Mouse (Mus musculus): ENCODE data around the gene Fndc11.
"Not testable (repeated sequence)": the region's sequence is repeated elsewhere in the genome, so short reads cannot be mapped to it uniquely, and the experiment has no call there.

Gene Fndc11

GRCm38 (mm10) chr2:181219538-181220216 is at the start of gene Fndc11:
TSS of gene Fndc11 (plus strand) at chr2:181220013.
- peak; percentile 89 for DNase-seq

GRCm38 (mm10) chr2:181174646-181175045 is 45.2 kb upstream of the Fndc11 start:
- DNase-seq, result no peak

GRCm38 (mm10) chr2:181178015-181178414 is 41.8 kb upstream of the Fndc11 start:
- no peak for DNase-seq

- no peak for DNase-seq
Observed at GRCm38 (mm10) chr2:181178471-181178870, 41.3 kb upstream of the Fndc11 start.

- no peak for DNase-seq
Observed at GRCm38 (mm10) chr2:181180898-181181297, 38.9 kb upstream of the Fndc11 start.

GRCm38 (mm10) chr2:181186635-181187034 is 33.2 kb upstream of the Fndc11 start:
- DNase-seq, result peak; percentile 92

- DNase-seq, result peak; percentile 98
Observed at GRCm38 (mm10) chr2:181187121-181188000, 32.5 kb upstream of the Fndc11 start, which contains the start of gene Ppdpf. TSS of gene Ppdpf (plus strand) at chr2:181187247.

- peak; percentile 41 for DNase-seq
Observed at GRCm38 (mm10) chr2:181188681-181189080, 31.1 kb upstream of the Fndc11 start.

- DNase-seq, result no peak
Observed at GRCm38 (mm10) chr2:181189321-181189720, 30.5 kb upstream of the Fndc11 start.

GRCm38 (mm10) chr2:181191385-181191784 is 28.4 kb upstream of the Fndc11 start:
- not testable (repeated sequence) for DNase-seq

- no peak for DNase-seq
Observed at GRCm38 (mm10) chr2:181191936-181192335, 27.9 kb upstream of the Fndc11 start.

- no peak for DNase-seq
Observed at GRCm38 (mm10) chr2:181193044-181193443, 26.8 kb upstream of the Fndc11 start.

- DNase-seq, result no peak
Observed at GRCm38 (mm10) chr2:181196628-181197300, 23.0 kb upstream of the Fndc11 start.

GRCm38 (mm10) chr2:181201606-181202005 is 18.2 kb upstream of the Fndc11 start:
- DNase-seq, result peak; percentile 40

GRCm38 (mm10) chr2:181202422-181202821 is 17.4 kb upstream of the Fndc11 start, which contains the start of gene Ptk6:
TSS of gene Ptk6 (minus strand) at chr2:181202789.
- DNase-seq, result no peak

GRCm38 (mm10) chr2:181202886-181203285 is 16.9 kb upstream of the Fndc11 start:
- DNase-seq, result no peak

GRCm38 (mm10) chr2:181205678-181206077 is 14.1 kb upstream of the Fndc11 start:
- DNase-seq, result no peak

- no peak for DNase-seq
Observed at GRCm38 (mm10) chr2:181206118-181206517, 13.7 kb upstream of the Fndc11 start.

- peak; percentile 19 for DNase-seq
Observed at GRCm38 (mm10) chr2:181212389-181213020, 7.3 kb upstream of the Fndc11 start.

- DNase-seq, result peak; percentile 79
Observed at GRCm38 (mm10) chr2:181213021-181213445, 6.8 kb upstream of the Fndc11 start, which contains the start of gene Srms. TSS of gene Srms (minus strand) at chr2:181213185.

GRCm38 (mm10) chr2:181216037-181216436 is 3.8 kb upstream of the Fndc11 start:
- DNase-seq, result no peak

GRCm38 (mm10) chr2:181218881-181219485 is 830 bp upstream of the Fndc11 start:
- peak; percentile 25 for DNase-seq
